Mouse (Mus musculus) CH12.LX (cell line): ENCODE measurements around the gene Cnnm2. TPM values are rescaled to one million over a fixed set of nuclear protein-coding genes. Genes with fewer than 3 reads are reported as not detected.
A peak's percentile ranks its signal among the peaks of the same experiment; 100 is the strongest.

Experiments
- DNase-seq: peaks from one replicate; pipeline ENCODE4 v3.0.0-alpha.2; 2013; ENCODE audit errors: extremely low read depth
- H3K27ac ChIP-seq: 2 replicates; pipeline ENCODE4 v1.5.1; 2012; ENCODE audit warnings: low read depth, mild to moderate bottlenecking, control low read depth, moderate library complexity; ENCODE audit not compliant: insufficient read depth
- H3K27me3 ChIP-seq: replicated peaks from 2 replicates; pipeline ENCODE3; 2012; ENCODE audit warnings: inconsistent platforms
- H3K36me3 ChIP-seq, 2 experiments: replicated peaks in 1 of 2; 2 replicates each; pipeline versions ENCODE3 to v1.6.1; 2012; ENCODE audit warnings: inconsistent platforms in 1 of 2, low read length in 1 of 2, mild to moderate bottlenecking in 1 of 2, mixed read lengths in 1 of 2, moderate library complexity in 1 of 2; ENCODE audit not compliant: control insufficient read depth in 1 of 2, insufficient read depth in 1 of 2
- H3K4me1 ChIP-seq, 2 experiments: 2 replicates each; pipeline ENCODE4 v1.6.1; 2012; ENCODE audit warnings: inconsistent platforms in 1 of 2, moderate library complexity in 1 of 2; ENCODE audit not compliant: insufficient read depth in 2 of 2, control insufficient read depth in 1 of 2
- H3K4me2 ChIP-seq: 2 replicates; pipeline ENCODE4 v1.6.1; 2012; ENCODE audit warnings: low read depth, mild to moderate bottlenecking, control low read depth; ENCODE audit not compliant: poor library complexity, insufficient read depth, severe bottlenecking
- H3K4me3 ChIP-seq, 3 experiments: fragments of 150-350 bp in 1 of 3; sonication (generic) in 1 of 3; replicated peaks in 1 of 3; 2 replicates each; pipeline versions ENCODE3 to v1.5.1; 2011 to 2012; ENCODE audit warnings: low read depth in 2 of 3, low read length in 2 of 3, mild to moderate bottlenecking in 2 of 3, moderate library complexity in 2 of 3, control low read depth in 1 of 3, improper control_type of control experiment in 1 of 3, inconsistent platforms in 1 of 3, mixed read lengths in 1 of 3; ENCODE audit not compliant: poor library complexity in 1 of 3
- H3K79me2 ChIP-seq: replicated peaks from 2 replicates; pipeline ENCODE4 v1.6.1; 2012; ENCODE audit warnings: mild to moderate bottlenecking, moderate library complexity; ENCODE audit not compliant: control insufficient read depth, poor library complexity, insufficient read depth, severe bottlenecking; ENCODE audit errors: extremely low read depth
- H3K9ac ChIP-seq: 2 replicates; pipeline ENCODE4 v1.6.1; 2012; ENCODE audit warnings: low read depth, mild to moderate bottlenecking, control low read depth, moderate library complexity; ENCODE audit not compliant: insufficient read depth
- H3K9me3 ChIP-seq: replicated peaks from 2 replicates; pipeline ENCODE3; 2012; ENCODE audit warnings: low read length, inconsistent platforms, mixed read lengths
- CTCF ChIP-seq, 2 experiments: IDR thresholded peaks in 1 of 2; conservative IDR thresholded peaks in 1 of 2; 2 replicates each; pipeline ENCODE4 v1.5.1; 2011 to 2012; ENCODE audit warnings: low read depth in 2 of 2, low read length in 2 of 2, improper control_type of control experiment in 1 of 2, inconsistent platforms in 1 of 2, mild to moderate bottlenecking in 1 of 2, moderate library complexity in 1 of 2
- ELF1 ChIP-seq: IDR thresholded peaks from 2 replicates; pipeline ENCODE4 v1.6.1; 2014; ENCODE audit warnings: low read depth, mild to moderate bottlenecking, inconsistent platforms, low read length, improper control_type of control experiment
- ETS1 ChIP-seq: conservative IDR thresholded peaks from 2 replicates; pipeline ENCODE4 v1.6.1; 2012; ENCODE audit warnings: low read depth, mild to moderate bottlenecking, inconsistent platforms, low read length, improper control_type of control experiment, moderate library complexity
- IRF4 ChIP-seq: IDR thresholded peaks from 2 replicates; pipeline ENCODE4 v1.6.1; 2014; ENCODE audit warnings: low read depth, mild to moderate bottlenecking, inconsistent platforms, low read length, improper control_type of control experiment
- JUN ChIP-seq: IDR thresholded peaks from 2 replicates; pipeline ENCODE4 v1.6.1; 2011; ENCODE audit warnings: low read depth, mild to moderate bottlenecking, low read length, improper control_type of control experiment, moderate library complexity; ENCODE audit not compliant: insufficient read depth
- KAT2A ChIP-seq: IDR thresholded peaks from 2 replicates; pipeline ENCODE4 v1.6.1; 2012; ENCODE audit warnings: low read length, improper control_type of control experiment, inconsistent platforms; ENCODE audit not compliant: insufficient replicate concordance
- MAX ChIP-seq: IDR thresholded peaks from 2 replicates; pipeline ENCODE4 v1.6.1; 2011; ENCODE audit warnings: low read length, improper control_type of control experiment
- MAZ ChIP-seq: IDR thresholded peaks from 2 replicates; pipeline ENCODE4 v1.6.1; 2012; ENCODE audit warnings: low read depth, mild to moderate bottlenecking, inconsistent platforms, low read length, improper control_type of control experiment, moderate library complexity
- MEF2A ChIP-seq: IDR thresholded peaks from 2 replicates; pipeline ENCODE4 v1.6.1; 2014; ENCODE audit warnings: low read depth, mild to moderate bottlenecking, inconsistent platforms, low read length, improper control_type of control experiment, borderline replicate concordance
- MYC ChIP-seq: IDR thresholded peaks from 2 replicates; pipeline ENCODE4 v1.6.1; 2011; ENCODE audit warnings: low read depth, mild to moderate bottlenecking, improper control_type of control experiment, low read length
- NELFE ChIP-seq: IDR thresholded peaks from 2 replicates; pipeline ENCODE4 v1.6.1; 2011; ENCODE audit warnings: low read depth, low read length, improper control_type of control experiment
- RAD21 ChIP-seq: IDR thresholded peaks from 2 replicates; pipeline ENCODE4 v1.6.1; 2011; ENCODE audit warnings: low read depth, mild to moderate bottlenecking, low read length, improper control_type of control experiment, moderate library complexity
- SIN3A ChIP-seq: IDR thresholded peaks from 2 replicates; pipeline ENCODE4 v1.6.1; 2012; ENCODE audit warnings: low read length, improper control_type of control experiment, inconsistent platforms
- SMC3 ChIP-seq: IDR thresholded peaks from 2 replicates; pipeline ENCODE4 v1.6.1; 2011; ENCODE audit warnings: low read depth, low read length, improper control_type of control experiment
- TBP ChIP-seq: conservative IDR thresholded peaks from 2 replicates; pipeline ENCODE4 v1.6.1; 2011; ENCODE audit warnings: low read depth, low read length, improper control_type of control experiment
- TCF12 ChIP-seq: IDR thresholded peaks from 2 replicates; pipeline ENCODE4 v1.6.1; 2014; ENCODE audit warnings: low read depth, mild to moderate bottlenecking, inconsistent platforms, low read length, improper control_type of control experiment
- UBTF ChIP-seq: IDR thresholded peaks from 2 replicates; pipeline ENCODE4 v1.6.1; 2012; ENCODE audit warnings: low read depth, mild to moderate bottlenecking, inconsistent platforms, low read length, improper control_type of control experiment, moderate library complexity
- ZNF384 ChIP-seq: IDR thresholded peaks from 2 replicates; pipeline ENCODE4 v1.6.1; 2012; ENCODE audit warnings: low read depth, low read length, improper control_type of control experiment, inconsistent platforms
- dilution Hi-C: fragments of 300-500 bp; cut with MboI; formaldehyde crosslinking; loops from 2 replicates; pipeline ENCODE4 v1.14.3; 2020; ENCODE audit warnings: low sequenced_read_pairs; ENCODE audit not compliant: extremely low pct_unique_long_range_greater_than_20kb, extremely low pct_ligation_motif_present
- in situ Hi-C: fragments of 300-500 bp; cut with MboI; formaldehyde crosslinking; loops from 3 replicates; pipeline ENCODE4 v1.14.3; 2019; ENCODE audit warnings: low sequenced_read_pairs, low pct_ligation_motif_present, low pct_unique_long_range_greater_than_20kb, mixed read lengths
- polyA plus RNA-seq: library from polyadenylated mRNA; unstranded; fragments of >175 nt; gene quantifications from 2 replicates; pipeline ENCODE4 v1.2.1, GENCODE M21; 2012; ENCODE audit warnings: low read depth; ENCODE audit not compliant: insufficient read length
- total RNA-seq, 2 experiments: library from RNA; depleted of rRNA; stranded (reverse); fragments of 300-350 nt in 1 of 2; fragments of >200 nt in 1 of 2; gene quantifications; 2 replicates each; pipeline ENCODE4 v1.2.3; 2012 to 2014

The Cnnm2 gene
- total and polyA plus RNA-seq, 3 experiments: 1.8 to 3.7 (median 2.6) TPM

GRCm38 (mm10) chr19:46764763-46765117, 3.3 kb downstream of the Cnnm2 start:
- no peaks in the 10 kb centered on the region for H3K79me2 ChIP-seq
- no peak for DNase-seq
- dilution Hi-C loops (no loop called here), in situ Hi-C loops (loop anchor here (5.0 to 10.0 kb wide), 2 partner anchors 108 to 220 kb away; no protein-coding TSS in a partner anchor)
- peaks cover 18 to 19% of the 10 kb centered on the region in 2 experiments for H3K4me1 ChIP-seq
- no peak overlapping the region for H3K27ac ChIP-seq
- TF ChIP-seq UBTF (no peak), MAZ (no peak), MAX (no peak), CTCF (conservative IDR thresholded peaks at IDR 0.05 in 1 of 2, IDR thresholded peaks at IDR 0.05 in 1 of 2; ENCODE audit: low read depth in 2 of 2, low read length in 2 of 2) (no peak), TCF12 (no peak), SMC3 (no peak), ZNF384 (no peak), IRF4 (no peak)
- H3K9ac ChIP-seq: no peak overlapping the region
- no peaks in the 10 kb centered on the region for H3K27me3 ChIP-seq
- no peaks in the 10 kb centered on the region for H3K9me3 ChIP-seq
- no peak overlapping the region for H3K4me3 ChIP-seq
- H3K4me2 ChIP-seq: peak overlapping the region; percentile 30; the same call in 1 of the 2 replicates
- H3K36me3 ChIP-seq: peaks cover 0 to 1% of the 10 kb centered on the region in 2 experiments

- in situ Hi-C loops (loop anchor here (10.0 kb wide), 1 partner anchor 219 kb away; no protein-coding TSS in a partner anchor), dilution Hi-C loops (no loop called here)
- no peak overlapping the region for H3K9ac ChIP-seq
- no peak overlapping the region for H3K27ac ChIP-seq
- TF ChIP-seq MYC: no peak
- no peak for TF ChIP-seq NELFE
- no peak for TF ChIP-seq ETS1
- TF ChIP-seq TBP: no peak
- no peak for TF ChIP-seq KAT2A
- no peak for TF ChIP-seq SIN3A
- no peak for TF ChIP-seq RAD21
- TF ChIP-seq ELF1: no peak
- TF ChIP-seq IRF4: no peak
- TF ChIP-seq MEF2A: no peak
- no peak for TF ChIP-seq JUN
- no peaks in the 10 kb centered on the region for H3K79me2 ChIP-seq
- H3K4me3 ChIP-seq: no peak overlapping the region
- DNase-seq: no peak
- no peaks in the 10 kb centered on the region for H3K9me3 ChIP-seq
- H3K27me3 ChIP-seq: no peaks in the 10 kb centered on the region
- H3K4me2 ChIP-seq: no peak overlapping the region
- peaks cover 18 to 19% of the 10 kb centered on the region in 2 experiments for H3K4me1 ChIP-seq
- peaks cover 0 to 1% of the 10 kb centered on the region in 2 experiments for H3K36me3 ChIP-seq
Measured at GRCm38 (mm10) chr19:46766125-46766524, 4.7 kb downstream of the Cnnm2 start.
